Mouse (Mus musculus): Measurements from ENCODE around the gene Tubb5.
A peak's percentile ranks its signal among the peaks of the same experiment; 100 is the strongest.
"Not testable (repeated sequence)": the region's sequence is repeated elsewhere in the genome, so short reads cannot be mapped to it uniquely, and the experiment has no call there.

Tubb5 gene

DNA sequence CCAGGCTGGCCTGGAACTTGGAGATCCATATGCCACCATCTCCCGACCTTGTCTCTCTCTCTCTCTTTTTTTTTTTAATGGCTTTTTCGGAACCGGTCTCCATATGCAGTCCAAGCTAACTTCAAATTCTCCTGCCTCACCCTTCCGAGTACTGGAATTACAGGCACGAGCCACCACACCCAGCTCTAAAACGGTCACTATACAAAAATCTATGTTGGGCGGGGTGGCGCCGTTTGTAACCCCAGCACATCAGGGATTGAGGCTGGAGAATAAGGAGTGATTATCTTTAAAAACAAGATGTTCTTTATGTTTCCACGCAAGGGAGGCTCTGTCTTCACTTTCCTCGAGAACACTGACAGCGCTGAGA, 22.7 kb upstream of the Tubb5 start:
- no peak for DNase-seq (ENCODE audit: low spot score in 2 of 2)

DNA sequence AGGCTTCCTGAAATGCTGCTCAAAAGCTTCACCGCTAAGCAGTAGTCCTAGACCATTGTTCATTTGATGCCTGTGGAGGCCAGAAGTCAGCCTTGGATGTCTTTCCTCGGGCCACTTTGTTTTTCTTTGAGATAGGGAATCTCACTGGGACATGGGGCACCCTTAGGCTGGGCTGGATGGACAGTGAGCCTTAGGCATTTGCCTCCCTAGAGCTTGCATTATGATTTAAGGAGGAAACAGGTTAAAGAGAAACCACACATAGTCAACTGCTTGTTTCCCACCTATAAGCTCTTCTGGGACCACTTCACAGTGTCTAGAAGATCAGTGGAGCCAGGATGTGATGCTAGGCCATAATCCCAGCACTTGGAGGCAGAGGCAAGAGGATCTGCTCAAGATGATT, 21.7 kb upstream of the Tubb5 start:
- DNase-seq (ENCODE audit: low spot score in 2 of 2), result no peak

DNA sequence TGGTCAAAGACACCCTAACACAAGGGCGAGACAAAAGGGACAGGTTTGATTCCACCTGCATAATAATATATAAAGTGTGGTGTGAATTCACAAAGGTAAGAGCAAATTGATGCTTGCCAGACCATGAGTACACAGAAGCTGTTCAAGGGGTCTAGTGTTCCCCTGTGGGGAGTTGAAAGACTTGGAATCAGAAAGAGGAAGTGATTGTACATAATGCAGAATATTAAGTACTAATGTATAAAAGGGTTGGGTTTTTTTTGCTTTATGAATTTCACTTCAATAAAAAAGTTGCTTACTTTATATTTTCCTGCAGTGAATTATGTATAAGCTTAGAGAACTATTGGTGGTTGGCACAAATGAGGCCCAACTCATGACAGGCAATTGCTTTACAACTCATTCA, 21.3 kb upstream of the Tubb5 start:
- no peak for DNase-seq (ENCODE audit: low spot score in 2 of 2)

DNA sequence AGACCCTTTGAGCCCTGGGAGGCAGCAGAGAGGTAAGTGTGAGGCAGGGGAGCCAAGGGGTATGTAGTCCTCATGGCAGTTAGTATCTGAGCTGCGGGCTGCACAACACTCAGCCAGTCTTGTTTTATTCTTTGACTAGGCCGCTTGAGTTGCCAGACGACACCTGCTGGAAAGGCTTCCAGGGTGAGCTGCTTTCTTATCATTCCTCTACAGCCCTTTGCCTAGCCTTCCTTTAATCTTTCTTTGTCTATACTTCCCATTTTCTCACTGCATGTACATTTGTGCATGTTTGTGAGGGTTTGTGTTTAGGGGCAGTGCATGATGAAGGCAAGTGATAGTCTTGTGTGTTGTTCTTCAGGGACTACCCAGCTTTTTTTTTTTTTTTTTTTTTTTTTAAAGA, 12.9 kb upstream of the Tubb5 start:
- DNase-seq (ENCODE audit: low spot score in 2 of 2), result no peak

DNA sequence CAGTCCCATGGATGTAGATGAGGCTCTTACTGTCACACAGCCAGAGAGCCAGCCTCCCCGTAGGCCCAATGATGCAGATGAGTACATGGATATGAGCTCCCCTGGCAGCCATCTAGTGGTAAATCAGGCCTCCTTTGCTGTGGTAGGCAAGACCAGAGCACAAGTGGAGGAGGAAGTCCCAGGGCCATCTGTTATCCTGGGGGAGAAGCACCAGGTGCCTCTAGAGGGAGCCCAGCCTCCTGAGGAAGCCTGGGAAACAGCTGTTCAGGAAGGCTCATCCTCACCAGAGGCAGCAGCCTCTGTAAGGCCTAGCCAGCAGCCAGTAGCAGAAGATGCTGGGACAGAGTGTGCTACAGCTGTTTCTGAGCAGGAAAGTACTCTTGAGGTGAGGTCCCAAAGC, 10.0 kb upstream of the Tubb5 start:
- DNase-seq (ENCODE audit: low spot score in 2 of 2), result peak in 1 of 2 experiments; percentile 16

DNA sequence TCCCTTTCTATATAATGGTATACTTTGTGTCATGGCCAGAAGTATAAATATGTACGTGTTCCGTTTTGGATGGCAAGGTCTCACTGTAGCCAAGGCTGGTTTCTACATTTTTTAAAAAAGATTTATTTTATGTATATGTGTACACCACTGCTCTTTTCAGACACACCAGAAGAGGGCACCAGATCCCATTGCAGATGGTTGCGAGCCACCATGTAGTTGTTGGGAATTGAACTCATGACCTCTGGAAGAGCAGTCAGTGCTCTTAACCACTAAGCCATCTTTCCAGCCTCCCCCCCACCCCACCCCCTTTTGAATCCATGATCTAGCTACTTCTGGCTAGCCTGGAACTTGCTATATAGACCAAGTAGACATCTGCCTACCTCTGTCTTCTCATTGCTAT, 5.4 kb upstream of the Tubb5 start:
- no peak for DNase-seq (ENCODE audit: low spot score in 2 of 2)

DNA sequence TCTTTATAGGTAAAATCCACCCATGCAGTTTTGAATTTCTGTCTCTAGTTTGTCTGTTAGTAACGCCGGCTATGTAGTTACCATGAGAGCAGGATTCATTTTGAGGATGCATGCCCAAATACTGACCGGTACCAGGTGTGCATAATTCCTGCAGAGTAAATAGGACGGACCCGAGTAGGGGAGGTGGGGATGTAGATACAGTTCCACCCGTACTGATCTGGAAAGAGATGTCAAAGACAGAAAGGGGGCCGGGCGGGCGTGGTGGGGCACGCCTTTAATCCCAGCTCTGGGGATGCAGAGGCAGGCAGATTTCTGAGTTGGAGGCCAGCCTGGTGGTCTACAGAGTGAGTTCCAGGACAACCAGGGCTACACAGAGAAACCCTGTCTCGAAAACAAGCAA, 3.9 kb upstream of the Tubb5 start:
- no peak for DNase-seq (ENCODE audit: low spot score in 2 of 2)

DNA sequence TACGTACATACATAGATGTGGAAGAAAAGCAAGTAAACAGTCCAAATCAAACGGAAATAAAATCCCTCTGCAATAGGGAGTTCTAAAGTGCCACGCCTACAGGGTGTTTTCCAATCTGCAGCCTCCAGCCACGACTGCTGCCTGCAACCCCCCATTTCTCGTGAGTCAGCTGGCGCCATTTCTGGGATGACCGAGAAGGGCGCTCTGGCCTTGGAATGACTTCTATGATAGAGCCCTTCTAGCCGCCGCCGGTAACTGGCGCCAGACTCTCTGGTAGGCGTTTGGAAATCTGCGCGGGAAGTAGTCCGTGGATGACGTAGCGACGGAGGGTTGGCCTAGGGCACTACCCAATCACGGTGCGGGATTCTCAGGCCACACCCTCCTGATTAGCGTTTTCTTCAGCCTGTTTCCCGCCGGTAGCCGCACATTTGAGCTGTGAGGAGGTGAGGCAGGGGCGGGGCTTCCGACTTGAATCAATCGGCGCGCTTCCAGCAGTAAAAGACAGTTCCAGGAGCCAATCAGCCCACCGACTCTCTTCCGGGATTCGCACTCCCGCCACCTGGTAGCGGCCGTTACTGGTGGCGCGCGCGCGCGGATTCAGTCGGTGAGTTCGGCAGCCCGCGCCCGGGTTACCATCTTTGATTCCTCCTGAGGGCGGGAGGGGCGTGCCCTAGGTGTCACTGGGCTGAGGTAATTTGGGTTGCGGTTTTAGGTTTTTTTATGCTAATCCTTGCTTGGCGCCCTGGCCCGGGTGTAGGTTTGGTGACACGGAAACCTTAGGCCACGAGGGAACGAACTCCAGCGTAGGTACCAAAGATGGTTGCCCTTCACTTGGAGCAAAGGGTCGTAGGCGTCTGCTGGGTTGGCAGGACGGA, 3.2 kb upstream of the Tubb5 start, which contains the start of gene Mdc1:
Gene Mdc1, plus strand, starts transcription at position 440 of the 875 bp plus-strand sequence.
- DNase-seq (ENCODE audit: low spot score in 2 of 2), result peak; percentile 98 to 99

DNA sequence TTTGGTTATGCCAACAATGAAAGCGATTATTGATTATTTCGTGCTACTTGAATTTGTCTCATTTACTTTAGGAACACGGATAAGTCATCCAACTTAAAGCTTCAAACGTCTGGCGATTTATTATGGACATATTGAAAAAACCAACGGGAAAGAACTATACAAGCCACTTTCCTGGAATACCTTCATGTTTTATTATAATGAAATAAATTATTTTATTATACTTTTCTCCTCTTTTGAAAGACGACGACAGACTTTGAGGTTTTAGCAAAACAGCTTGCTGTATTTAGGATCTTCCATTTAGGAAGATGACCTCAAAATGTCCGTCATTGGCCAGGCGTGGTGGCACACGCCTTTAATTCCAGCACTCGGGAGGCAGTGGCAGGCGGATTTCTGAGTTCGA, 2.5 kb upstream of the Tubb5 start:
- DNase-seq (ENCODE audit: low spot score in 2 of 2), result no peak

DNA sequence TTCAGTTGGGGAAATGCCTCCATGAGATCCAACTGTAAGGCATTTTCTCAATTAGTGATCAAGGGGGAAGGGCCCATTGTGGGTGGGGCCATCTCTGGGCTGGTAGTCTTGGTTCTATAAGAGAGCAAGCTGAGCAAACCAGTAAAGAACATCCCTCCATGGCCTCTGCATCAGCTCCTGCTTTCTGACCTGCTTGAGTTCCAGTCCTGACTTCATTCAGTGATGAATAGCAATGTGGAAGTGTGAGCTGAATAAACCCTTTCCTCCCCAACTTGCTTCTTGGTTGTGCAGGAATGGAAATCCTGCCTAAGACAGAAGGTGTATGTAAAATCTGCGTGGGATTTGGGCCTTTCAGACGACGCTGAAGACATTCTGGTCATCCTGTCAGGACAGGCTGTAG, 896 bp upstream of the Tubb5 start:
- not testable (repeated sequence) for DNase-seq (ENCODE audit: low spot score in 2 of 2)

DNA sequence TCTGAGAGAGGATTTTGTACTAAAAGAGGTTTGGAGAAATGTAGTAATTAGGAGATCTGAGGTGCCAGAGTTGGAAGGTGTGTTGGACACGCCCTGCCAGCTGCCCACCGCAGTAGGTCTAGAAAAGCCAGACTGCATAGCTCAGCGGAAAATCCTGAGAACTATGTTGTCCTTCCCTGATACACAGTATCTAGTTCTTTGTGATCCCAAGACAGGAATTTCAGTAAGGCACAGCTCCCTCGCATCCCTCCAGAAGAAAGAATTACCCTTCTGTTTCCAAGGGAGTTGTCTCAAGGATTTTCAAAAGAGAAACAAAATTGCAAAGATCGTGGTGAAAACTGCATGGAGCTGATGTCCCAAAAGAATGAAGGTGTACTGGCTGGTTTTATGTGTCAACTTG, 464 bp upstream of the Tubb5 start:
- no peak for DNase-seq (ENCODE audit: low spot score in 2 of 2)

DNA sequence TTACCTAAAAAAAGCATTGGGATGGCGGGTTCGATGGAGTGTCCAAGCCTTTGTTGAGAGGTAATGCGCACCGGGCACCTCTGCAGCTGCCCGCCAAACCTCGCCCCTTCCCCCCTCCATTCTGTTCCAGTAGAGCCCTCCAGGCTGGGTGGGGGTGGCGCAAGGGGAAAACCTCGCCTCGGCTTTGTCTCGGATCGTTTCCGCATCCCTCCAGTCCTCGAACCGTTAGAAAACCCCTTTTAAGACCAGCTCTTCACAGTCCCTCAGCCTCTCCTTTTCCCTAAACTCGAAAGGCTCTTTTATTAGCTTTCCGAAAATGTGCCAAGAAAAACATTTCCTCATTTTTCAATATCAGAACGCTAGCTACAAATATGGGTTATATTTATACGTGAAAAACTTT, 619 bp downstream of the Tubb5 start:
- DNase-seq (ENCODE audit: low spot score in 2 of 2), result no peak

DNA sequence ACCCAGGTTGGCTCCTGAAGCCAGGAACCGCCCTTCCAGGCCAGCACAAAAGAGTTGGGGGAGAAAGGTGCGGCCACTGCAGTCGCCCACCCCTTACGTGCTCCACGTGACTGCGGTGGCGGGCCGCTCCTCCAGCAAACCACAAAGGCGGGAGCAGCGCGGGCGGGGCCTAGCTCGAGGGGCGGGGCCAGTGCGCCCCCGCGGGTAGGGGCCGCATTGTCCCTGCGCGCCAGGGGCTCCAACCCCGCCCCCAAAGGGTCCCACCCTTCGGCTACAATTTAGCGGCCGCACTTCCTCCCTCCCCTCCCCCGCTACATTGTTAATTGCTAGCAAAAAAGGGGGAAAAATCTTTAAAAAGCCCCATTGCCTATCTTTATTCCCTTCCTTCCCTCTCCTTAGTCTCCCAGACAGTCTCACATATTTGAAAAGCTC, 1.1 kb downstream of the Tubb5 start:
- peak; percentile 87 to 90 for DNase-seq (ENCODE audit: low spot score in 2 of 2)

DNA sequence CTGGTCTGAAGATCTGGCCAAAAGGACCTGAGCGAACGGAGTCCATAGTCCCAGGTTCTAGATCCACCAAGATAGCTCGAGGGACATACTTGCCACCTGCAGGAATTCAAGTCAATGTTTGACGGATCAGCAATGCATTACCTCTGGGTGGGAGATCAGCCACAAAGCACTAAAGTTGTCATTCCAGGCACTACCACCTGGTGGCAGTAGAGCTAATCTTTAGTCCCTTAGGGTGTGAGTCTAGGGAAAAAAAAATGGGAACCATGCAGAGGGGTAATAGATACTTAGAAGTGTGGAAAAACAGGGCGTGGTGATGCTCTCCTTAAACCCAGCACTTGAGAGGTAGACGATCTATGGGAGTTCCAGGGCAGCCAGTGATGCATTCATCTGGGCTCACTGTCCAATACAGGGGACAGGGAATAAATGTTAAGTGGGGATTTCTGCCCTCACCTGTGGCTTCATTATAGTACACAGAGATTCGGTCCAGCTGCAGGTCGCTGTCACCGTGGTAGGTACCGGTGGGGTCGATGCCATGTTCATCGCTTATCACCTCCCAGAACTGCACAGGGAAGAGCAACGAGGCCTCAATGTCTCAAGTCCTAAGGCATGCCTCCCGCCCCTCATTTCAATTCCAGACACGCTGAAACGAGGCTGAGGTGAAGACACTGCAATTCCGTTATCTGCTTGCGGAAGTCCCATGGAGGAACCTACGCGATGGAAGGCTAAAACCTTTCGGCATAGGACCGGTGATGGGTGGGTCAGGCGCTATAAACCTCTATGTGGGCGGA, 1.7 kb downstream of the Tubb5 start:
- DNase-seq (ENCODE audit: low spot score in 2 of 2), result peak; percentile 72 to 86

DNA sequence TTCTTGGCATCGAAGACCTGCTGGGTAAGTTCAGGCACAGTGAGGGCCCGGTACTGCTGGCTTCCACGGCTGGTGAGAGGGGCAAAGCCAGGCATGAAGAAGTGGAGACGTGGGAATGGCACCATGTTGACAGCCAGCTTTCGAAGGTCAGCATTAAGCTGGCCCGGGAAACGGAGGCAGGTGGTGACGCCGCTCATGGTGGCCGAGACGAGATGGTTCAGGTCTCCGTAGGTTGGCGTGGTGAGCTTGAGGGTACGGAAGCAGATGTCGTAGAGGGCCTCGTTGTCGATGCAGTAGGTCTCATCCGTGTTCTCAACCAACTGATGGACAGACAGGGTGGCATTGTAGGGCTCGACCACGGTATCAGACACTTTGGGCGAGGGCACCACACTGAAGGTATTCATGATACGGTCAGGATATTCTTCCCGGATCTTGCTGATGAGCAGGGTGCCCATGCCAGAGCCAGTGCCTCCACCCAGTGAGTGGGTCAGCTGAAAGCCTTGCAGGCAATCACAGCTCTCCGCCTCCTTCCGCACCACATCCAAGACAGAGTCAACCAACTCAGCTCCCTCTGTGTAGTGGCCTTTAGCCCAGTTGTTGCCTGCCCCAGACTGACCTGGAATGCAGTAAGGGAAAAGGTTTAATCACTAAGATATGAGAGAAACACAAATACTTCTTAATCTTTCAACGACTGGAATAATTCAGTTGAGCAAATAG, 2.5 kb downstream of the Tubb5 start:
- DNase-seq (ENCODE audit: low spot score in 2 of 2), result no peak

DNA sequence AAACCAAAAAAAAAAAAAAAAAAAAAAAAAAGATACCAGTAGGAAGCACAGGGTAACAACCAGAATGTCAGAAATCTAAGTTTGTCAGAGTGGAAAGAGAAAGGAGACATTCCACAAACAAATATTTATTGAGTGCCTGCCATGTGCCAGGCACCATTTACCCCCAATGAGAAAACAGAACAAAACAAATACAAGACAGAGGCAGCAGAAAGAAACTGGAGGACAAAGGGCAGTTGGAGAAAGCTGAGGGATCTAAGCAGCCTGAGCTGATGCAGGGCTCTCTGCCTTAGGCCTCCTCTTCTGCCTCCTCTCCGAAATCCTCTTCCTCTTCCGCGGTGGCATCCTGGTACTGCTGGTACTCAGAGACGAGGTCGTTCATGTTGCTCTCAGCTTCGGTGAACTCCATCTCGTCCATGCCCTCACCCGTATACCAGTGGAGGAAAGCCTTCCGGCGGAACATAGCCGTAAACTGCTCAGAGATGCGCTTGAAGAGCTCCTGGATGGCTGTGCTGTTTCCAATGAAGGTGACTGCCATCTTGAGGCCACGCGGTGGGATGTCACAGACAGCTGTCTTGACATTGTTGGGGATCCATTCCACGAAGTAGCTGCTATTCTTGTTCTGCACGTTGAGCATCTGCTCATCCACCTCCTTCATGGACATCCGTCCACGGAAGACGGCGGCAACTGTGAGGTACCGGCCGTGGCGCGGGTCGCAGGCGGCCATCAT, 3.2 kb downstream of the Tubb5 start:
- no peak for DNase-seq (ENCODE audit: low spot score in 2 of 2)

DNA sequence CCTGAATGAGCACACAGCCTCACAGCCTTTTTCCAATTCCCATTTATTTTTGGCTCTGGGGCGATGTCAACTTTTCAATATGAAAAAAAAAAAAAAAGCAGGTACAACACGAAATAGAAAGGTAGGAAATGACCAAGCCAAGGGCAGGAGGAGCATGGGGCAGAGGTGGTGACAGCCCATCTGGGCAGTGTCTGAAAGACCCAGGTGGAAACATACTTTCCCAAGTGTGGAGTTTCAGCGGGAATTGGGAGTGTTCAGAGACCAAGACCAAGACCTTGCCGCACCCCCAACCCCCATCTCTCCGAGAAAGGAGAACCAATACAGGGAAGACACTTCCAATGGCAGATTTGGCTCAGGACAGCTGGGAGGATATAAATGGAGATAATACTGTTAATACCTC, 4.2 kb downstream of the Tubb5 start:
- DNase-seq (ENCODE audit: low spot score in 2 of 2), result no peak

DNA sequence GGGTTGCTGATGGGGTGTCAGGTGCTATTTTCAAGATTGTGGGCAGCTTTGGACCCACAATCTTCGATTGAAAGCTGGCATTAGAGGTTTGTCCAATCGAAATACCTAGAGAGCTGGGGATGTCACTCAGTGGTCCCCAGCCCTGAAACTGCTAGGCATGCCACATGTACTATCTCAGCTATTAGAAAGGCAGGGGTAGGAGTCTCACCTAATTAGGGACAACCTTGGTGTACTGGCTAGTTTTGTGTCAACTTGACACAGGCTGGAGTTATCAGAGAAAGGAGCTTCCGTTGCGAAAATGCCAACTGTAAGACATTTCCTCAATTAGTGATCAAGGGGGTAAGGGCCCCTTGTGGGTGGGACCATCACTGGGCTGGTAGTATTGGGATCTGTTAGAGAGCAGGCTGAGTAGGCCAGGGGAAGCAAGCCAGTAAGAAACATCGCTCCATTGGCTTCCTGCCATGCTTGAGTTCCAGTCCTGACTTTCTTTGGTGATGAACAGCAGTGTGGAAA, 4.8 kb downstream of the Tubb5 start:
- DNase-seq (ENCODE audit: low spot score in 2 of 2), result no peak

DNA sequence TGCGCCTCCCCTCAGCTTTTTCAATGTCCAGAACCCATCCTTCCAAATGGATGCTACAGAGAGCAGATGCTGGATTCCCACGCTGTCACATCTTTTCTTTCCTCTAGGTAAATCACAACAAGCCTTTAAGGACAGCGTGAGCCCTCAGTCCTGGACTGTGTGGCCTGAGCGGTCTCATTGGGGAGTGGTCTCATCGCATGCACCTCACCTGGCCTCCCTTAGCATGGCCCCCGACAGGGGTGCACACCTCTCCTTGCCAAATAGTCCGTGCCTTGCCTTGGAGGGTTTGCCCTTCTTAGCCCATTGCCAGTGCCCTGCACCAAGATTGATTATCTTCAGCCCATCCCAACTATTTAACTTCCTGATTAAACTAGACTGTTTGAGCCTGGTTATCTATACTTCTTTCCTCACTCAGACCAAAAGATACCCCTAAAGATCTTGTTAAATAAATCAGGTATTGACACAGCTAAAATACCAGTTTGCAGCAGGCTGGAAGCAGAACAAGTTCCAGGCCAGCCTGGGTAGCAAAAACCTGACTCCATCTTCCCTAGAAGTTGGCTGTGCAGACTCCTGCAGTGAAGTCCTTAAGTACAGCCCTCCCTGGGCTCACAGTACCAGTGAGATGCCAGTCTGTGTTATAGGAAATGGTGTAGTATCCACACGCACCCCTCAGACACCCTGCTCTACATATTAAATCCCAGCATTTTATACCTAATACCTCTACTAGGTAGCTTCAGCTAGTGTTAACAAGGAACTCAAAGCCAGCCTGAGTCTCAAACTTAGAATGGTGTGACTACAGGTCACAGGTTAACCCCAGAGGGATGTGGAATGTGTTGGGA, 5.5 kb downstream of the Tubb5 start:
- DNase-seq (ENCODE audit: low spot score in 2 of 2), result no peak

DNA sequence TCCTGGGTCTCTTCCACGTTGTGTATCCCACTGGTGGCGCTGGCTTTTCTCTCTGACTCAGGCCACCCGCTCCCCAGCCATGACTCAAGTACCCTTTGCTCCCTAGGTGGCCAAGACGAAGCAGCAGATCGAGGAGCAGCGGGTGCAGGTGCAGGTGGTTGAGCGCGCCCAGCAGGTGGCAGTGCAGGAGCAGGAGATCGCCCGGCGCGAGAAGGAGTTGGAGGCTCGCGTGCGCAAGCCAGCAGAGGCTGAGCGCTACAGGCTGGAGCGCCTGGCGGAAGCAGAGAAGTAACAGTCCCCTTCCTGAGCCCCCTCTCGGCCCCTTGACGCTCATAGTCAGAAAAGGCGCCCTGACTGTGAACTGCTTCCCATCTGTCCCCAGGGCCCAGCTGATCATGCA, 8.4 kb downstream of the Tubb5 start:
- DNase-seq (ENCODE audit: low spot score in 2 of 2), result peak; percentile 82 to 91

Measured in urinary bladder, postnatal 4 days (tissue).